Mouse (Mus musculus) neural tube, embryonic 11.5 days (tissue): Measurements from ENCODE around the gene H2-Ob. TPM values are rescaled to one million over a fixed set of nuclear protein-coding genes. Genes with fewer than 3 reads are reported as not detected.

Source experiments
- ATAC-seq: fragments of 200-750 bp; cut with Nextera tagmentation; 2 replicates; pipeline ENCODE4 v1.8.0; 2017; ENCODE audit warnings: moderate number of reproducible peaks, mild to moderate bottlenecking, moderate TSS enrichment, moderate library complexity; ENCODE audit not compliant: insufficient read depth, low FRiP score, low TSS enrichment
- DNase-seq: peaks from one replicate; pipeline ENCODE4 v3.0.0-alpha.2; 2015; ENCODE audit warnings: low spot score
- H3K27ac ChIP-seq: fragments of 300-500 bp; sonication (generic); 2 replicates; pipeline ENCODE4 v1.5.1; 2014; ENCODE audit warnings: low read depth, mild to moderate bottlenecking, low read length
- H3K27me3 ChIP-seq: fragments of 300-500 bp; sonication (generic); 2 replicates; pipeline ENCODE4 v1.6.1; 2014; ENCODE audit warnings: mild to moderate bottlenecking, low read length, mixed read lengths; ENCODE audit not compliant: control insufficient read depth, insufficient read depth
- H3K36me3 ChIP-seq: fragments of 300-500 bp; sonication (generic); 2 replicates; pipeline ENCODE4 v1.6.1; 2014; ENCODE audit warnings: mild to moderate bottlenecking, low read length, moderate library complexity, mixed read lengths; ENCODE audit not compliant: control insufficient read depth, insufficient read depth
- H3K4me1 ChIP-seq: fragments of 300-500 bp; sonication (generic); 2 replicates; pipeline ENCODE4 v1.6.1; 2014; ENCODE audit warnings: low read length, mixed read lengths; ENCODE audit not compliant: control insufficient read depth, insufficient read depth
- H3K4me2 ChIP-seq: fragments of 300-500 bp; sonication (generic); 2 replicates; pipeline ENCODE4 v1.6.1; 2014; ENCODE audit warnings: low read depth, mild to moderate bottlenecking, moderate library complexity
- H3K4me3 ChIP-seq: fragments of 300-500 bp; sonication (generic); 2 replicates; pipeline ENCODE4 v1.5.1; 2014; ENCODE audit warnings: low read depth, low read length
- H3K9ac ChIP-seq: fragments of 300-500 bp; sonication (generic); 2 replicates; pipeline ENCODE4 v1.6.1; 2014; ENCODE audit warnings: mild to moderate bottlenecking, low read length
- H3K9me3 ChIP-seq: fragments of 300-500 bp; sonication (generic); 2 replicates; pipeline ENCODE4 v1.6.1; 2016; ENCODE audit warnings: low read length; ENCODE audit not compliant: control insufficient read depth
- WGBS: fragments of 180-500 bp; shearing (Covaris S2); extraction: QIAGEN DNeasy Blood & Tissue Kit; methylation state at CpG from one replicate; pipeline ENCODE4 v1.1.7; 2014; 5-methylcytosine and 5-hydroxymethylcytosine counted together
- polyA plus RNA-seq: library from polyadenylated mRNA; unstranded; fragments of >200 nt; fragmentation: Nextera tagmentation; extraction: Ambion mirVana; gene quantifications from 2 replicates; pipeline ENCODE4 v1.2.1, GENCODE M21; 2014

H2-Ob gene
- polyA plus RNA-seq, 1 experiment from 2014 or later, result not detected

GRCm38 (mm10) chr17:34270230-34270629 is 31.5 kb downstream of the H2-Ob start:
- H3K4me2 ChIP-seq, result no peak overlapping the region
- no peak for ATAC-seq
- WGBS, result 85% methylated on average over 2 of the region's 2 CpGs
- H3K27ac ChIP-seq, result no peak overlapping the region
- no peak for DNase-seq
- no peaks in the 10 kb centered on the region for H3K9me3 ChIP-seq
- H3K4me1 ChIP-seq, result no peaks in the 10 kb centered on the region
- H3K27me3 ChIP-seq, result no peaks in the 10 kb centered on the region
- H3K9ac ChIP-seq, result no peak overlapping the region
- no peak overlapping the region for H3K4me3 ChIP-seq
- no peaks in the 10 kb centered on the region for H3K36me3 ChIP-seq

GRCm38 (mm10) chr17:34270940-34271339 is 32.2 kb downstream of the H2-Ob start:
- no peaks in the 10 kb centered on the region for H3K9me3 ChIP-seq
- ATAC-seq (no peak), DNase-seq (no peak)
- no peak overlapping the region for H3K4me3 ChIP-seq
- H3K4me2 ChIP-seq, result no peak overlapping the region
- no peaks in the 10 kb centered on the region for H3K27me3 ChIP-seq
- H3K4me1 ChIP-seq, result no peaks in the 10 kb centered on the region
- no peak overlapping the region for H3K27ac ChIP-seq
- H3K9ac ChIP-seq, result no peak overlapping the region
- 77% methylated on average over 2 of the region's 2 CpGs for WGBS
- no peaks in the 10 kb centered on the region for H3K36me3 ChIP-seq

GRCm38 (mm10) chr17:34272102-34272501 is 33.4 kb downstream of the H2-Ob start:
- no peak for ATAC-seq
- no peak for DNase-seq
- no peak overlapping the region for H3K4me2 ChIP-seq
- no peaks in the 10 kb centered on the region for H3K4me1 ChIP-seq
- no peaks in the 10 kb centered on the region for H3K9me3 ChIP-seq
- WGBS, result 92% methylated on average over 1 of the region's 1 CpGs
- H3K27me3 ChIP-seq, result no peaks in the 10 kb centered on the region
- no peak overlapping the region for H3K27ac ChIP-seq
- no peaks in the 10 kb centered on the region for H3K36me3 ChIP-seq
- no peak overlapping the region for H3K4me3 ChIP-seq
- no peak overlapping the region for H3K9ac ChIP-seq

- ATAC-seq (no peak), DNase-seq (no peak)
- H3K27ac ChIP-seq, result no peak overlapping the region
- 74% methylated on average over 1 of the region's 1 CpGs for WGBS
- H3K4me1 ChIP-seq, result no peaks in the 10 kb centered on the region
- no peak overlapping the region for H3K4me3 ChIP-seq
- H3K4me2 ChIP-seq, result no peak overlapping the region
- no peaks in the 10 kb centered on the region for H3K36me3 ChIP-seq
- H3K9ac ChIP-seq, result no peak overlapping the region
- no peaks in the 10 kb centered on the region for H3K9me3 ChIP-seq
- no peaks in the 10 kb centered on the region for H3K27me3 ChIP-seq
These were observed 41.9 kb downstream of the H2-Ob start for GRCm38 (mm10) chr17:34280499-34281038.

- WGBS, result 63% methylated on average over 1 of the region's 1 CpGs
- no peak overlapping the region for H3K4me2 ChIP-seq
- H3K9ac ChIP-seq, result no peak overlapping the region
- H3K4me1 ChIP-seq, result no peaks in the 10 kb centered on the region
- no peaks in the 10 kb centered on the region for H3K9me3 ChIP-seq
- DNase-seq (no peak), ATAC-seq (no peak)
- no peaks in the 10 kb centered on the region for H3K36me3 ChIP-seq
- H3K4me3 ChIP-seq, result no peak overlapping the region
- H3K27me3 ChIP-seq, result no peaks in the 10 kb centered on the region
- H3K27ac ChIP-seq, result no peak overlapping the region
These were observed 43.1 kb downstream of the H2-Ob start for GRCm38 (mm10) chr17:34281836-34282235.

- 83% methylated on average over 4 of the region's 4 CpGs for WGBS
- Histone ChIP-seq H3K27ac (no peak overlapping the region), H3K36me3 (no peaks in the 10 kb centered on the region), H3K27me3 (no peaks in the 10 kb centered on the region), H3K4me1 (no peaks in the 10 kb centered on the region), H3K9ac (no peak overlapping the region), H3K9me3 (no peaks in the 10 kb centered on the region), H3K4me2 (no peak overlapping the region), H3K4me3 (no peak overlapping the region)
- DNase-seq (no peak), ATAC-seq (no peak)
These were observed 46.7 kb downstream of the H2-Ob start for GRCm38 (mm10) chr17:34285371-34285770.

- H3K9me3 ChIP-seq, result no peaks in the 10 kb centered on the region
- no peak overlapping the region for H3K4me3 ChIP-seq
- H3K4me1 ChIP-seq, result no peaks in the 10 kb centered on the region
- H3K27me3 ChIP-seq, result no peaks in the 10 kb centered on the region
- no peak for DNase-seq
- no peak overlapping the region for H3K27ac ChIP-seq
- 35% methylated on average over 4 of the region's 4 CpGs for WGBS
- no peak overlapping the region for H3K9ac ChIP-seq
- H3K4me2 ChIP-seq, result no peak overlapping the region
- no peaks in the 10 kb centered on the region for H3K36me3 ChIP-seq
- ATAC-seq, result no peak
These were observed 47.1 kb downstream of the H2-Ob start for GRCm38 (mm10) chr17:34285848-34286247.

GRCm38 (mm10) chr17:34286501-34286900 is 47.8 kb downstream of the H2-Ob start:
- Histone ChIP-seq H3K9me3 (no peaks in the 10 kb centered on the region), H3K4me2 (no peak overlapping the region), H3K27ac (no peak overlapping the region), H3K27me3 (no peaks in the 10 kb centered on the region), H3K4me1 (no peaks in the 10 kb centered on the region), H3K4me3 (no peak overlapping the region), H3K36me3 (no peaks in the 10 kb centered on the region), H3K9ac (no peak overlapping the region)
- DNase-seq (no peak), ATAC-seq (no peak)
- 86% methylated on average over 5 of the region's 5 CpGs for WGBS

- 72% methylated on average over 6 of the region's 6 CpGs for WGBS
- Histone ChIP-seq H3K27ac (no peak overlapping the region), H3K9me3 (no peaks in the 10 kb centered on the region), H3K27me3 (no peaks in the 10 kb centered on the region), H3K4me3 (no peak overlapping the region), H3K36me3 (no peaks in the 10 kb centered on the region), H3K4me2 (no peak overlapping the region), H3K9ac (no peak overlapping the region), H3K4me1 (no peaks in the 10 kb centered on the region)
- DNase-seq (no peak), ATAC-seq (no peak)
These were observed 48.3 kb downstream of the H2-Ob start for GRCm38 (mm10) chr17:34286999-34287398.
